Mouse (Mus musculus) hindbrain, postnatal 0 days (tissue): ENCODE data around the gene Fastk. TPM values are rescaled to one million over a fixed set of nuclear protein-coding genes. Genes with fewer than 3 reads are reported as not detected.

Source experiments
- ATAC-seq: fragments of 200-750 bp; cut with Nextera tagmentation; 2 replicates; pipeline ENCODE4 v1.8.0; 2017; ENCODE audit warnings: mild to moderate bottlenecking, moderate TSS enrichment, moderate library complexity
- DNase-seq: peaks from one replicate; pipeline ENCODE4 v3.0.0-alpha.2; 2015; ENCODE audit warnings: low spot score
- H3K27ac ChIP-seq: fragments of 300-500 bp; sonication (generic); 2 replicates; pipeline ENCODE4 v1.5.1; 2014; ENCODE audit warnings: mild to moderate bottlenecking
- H3K27me3 ChIP-seq: fragments of 300-500 bp; sonication (generic); 2 replicates; pipeline ENCODE4 v1.6.1; 2014; ENCODE audit warnings: low read length, mixed read lengths; ENCODE audit not compliant: insufficient read depth
- H3K36me3 ChIP-seq: fragments of 300-500 bp; sonication (generic); 2 replicates; pipeline ENCODE4 v1.6.1; 2014; ENCODE audit warnings: low read length, mixed read lengths; ENCODE audit not compliant: insufficient read depth
- H3K4me1 ChIP-seq: fragments of 300-500 bp; sonication (generic); 2 replicates; pipeline ENCODE4 v1.6.1; 2014; ENCODE audit warnings: antibody characterized with exemption, low read length, mixed read lengths; ENCODE audit not compliant: insufficient read depth
- H3K4me2 ChIP-seq: fragments of 300-500 bp; sonication (generic); 2 replicates; pipeline ENCODE4 v1.6.1; 2014; ENCODE audit warnings: low read depth, mild to moderate bottlenecking, low read length, moderate library complexity, mixed read lengths
- H3K4me3 ChIP-seq: fragments of 300-500 bp; sonication (generic); 2 replicates; pipeline ENCODE4 v1.5.1; 2014; ENCODE audit warnings: low read length
- H3K9ac ChIP-seq: fragments of 300-500 bp; sonication (generic); replicated peaks from 2 replicates; pipeline ENCODE4 v1.6.1; 2014; ENCODE audit warnings: mild to moderate bottlenecking, low read length, moderate library complexity, mixed read lengths
- H3K9me3 ChIP-seq: fragments of 300-500 bp; sonication (generic); 2 replicates; pipeline ENCODE4 v1.6.1; 2016; ENCODE audit warnings: low read length, mixed read lengths
- CTCF ChIP-seq: IDR thresholded peaks from 2 replicates; pipeline ENCODE4 v1.5.1; 2016; ENCODE audit warnings: antibody characterized with exemption, control low read depth, low read depth
- WGBS: fragments of 180-500 bp; shearing (Covaris S2); extraction: QIAGEN DNeasy Blood & Tissue Kit; methylation state at CpG from one replicate; pipeline ENCODE4 v1.1.7; 2014; 5-methylcytosine and 5-hydroxymethylcytosine counted together
- polyA plus RNA-seq: library from polyadenylated mRNA; unstranded; fragments of >200 nt; fragmentation: Nextera tagmentation; extraction: Ambion mirVana; gene quantifications from 2 replicates; pipeline ENCODE4 v1.2.1, GENCODE M21; 2015
- total RNA-seq: library from RNA; depleted of rRNA; stranded (reverse); fragments of >200 nt; gene quantifications from 2 replicates; pipeline ENCODE4 v1.2.3, GENCODE M21; 2014

The Fastk gene
- total and polyA plus RNA-seq, 2 experiments from 2014 or later = 99.2 to 203 TPM

- Histone ChIP-seq H3K4me2 (peak overlapping the region; percentile 57), H3K27me3 (no peaks in the 10 kb centered on the region), H3K27ac (no peak overlapping the region), H3K9ac (peak overlapping the region; percentile 28; the same call in 1 of the 2 replicates), H3K4me1 (peaks cover 15% of the 10 kb centered on the region), H3K9me3 (no peaks in the 10 kb centered on the region), H3K4me3 (peak overlapping the region; percentile 28), H3K36me3 (peaks cover 20% of the 10 kb centered on the region)
- ATAC-seq = no peak
- WGBS = 16% methylated on average over 75 of the region's 77 CpGs
- TF ChIP-seq CTCF = no peak
- no peak for DNase-seq
These were observed 29.1 kb upstream of the Fastk start for GRCm38 (mm10) chr5:24474025-24474722.

GRCm38 (mm10) chr5:24472884-24473619 lies 28.0 kb upstream of the Fastk start:
- Histone ChIP-seq H3K4me3 (no peak overlapping the region), H3K27me3 (no peaks in the 10 kb centered on the region), H3K36me3 (peaks cover 12% of the 10 kb centered on the region), H3K4me1 (peaks cover 15% of the 10 kb centered on the region), H3K27ac (no peak overlapping the region), H3K9me3 (no peaks in the 10 kb centered on the region), H3K9ac (no peak overlapping the region), H3K4me2 (no peak overlapping the region)
- DNase-seq (no peak), ATAC-seq (no peak)
- 59% methylated on average over 6 of the region's 7 CpGs for WGBS
- no peak for TF ChIP-seq CTCF

- Histone ChIP-seq H3K36me3 (no peaks in the 10 kb centered on the region), H3K4me1 (peaks cover 15% of the 10 kb centered on the region)
- ATAC-seq = peak; percentile 77
These were observed 25.5 kb upstream of the Fastk start for GRCm38 (mm10) chr5:24470600-24470999.

GRCm38 (mm10) chr5:24466762-24467161 lies 21.7 kb upstream of the Fastk start:
- Histone ChIP-seq H3K4me3 (no peak overlapping the region), H3K36me3 (no peaks in the 10 kb centered on the region), H3K9me3 (no peaks in the 10 kb centered on the region), H3K27me3 (no peaks in the 10 kb centered on the region), H3K4me2 (no peak overlapping the region), H3K9ac (no peak overlapping the region), H3K27ac (no peak overlapping the region), H3K4me1 (peaks cover 6% of the 10 kb centered on the region; the same call in 1 of the 2 replicates)
- no peak for TF ChIP-seq CTCF
- ATAC-seq = 0 out of 2 replicates have a peak, but pooled peaks have one; percentile 4
- 25% methylated on average over 12 of the region's 12 CpGs for WGBS
- DNase-seq = no peak

More at GRCm38 (mm10) chr5:24470600-24470999, 25.5 kb upstream of the Fastk start:
- H3K9ac ChIP-seq = no peak overlapping the region
- H3K27ac ChIP-seq = no peak overlapping the region
- no peak overlapping the region for H3K4me3 ChIP-seq
- 8% methylated on average over 5 of the region's 5 CpGs for WGBS
- no peak overlapping the region for H3K4me2 ChIP-seq
- TF ChIP-seq CTCF = peak; percentile 97
- H3K27me3 ChIP-seq = no peaks in the 10 kb centered on the region
- no peaks in the 10 kb centered on the region for H3K9me3 ChIP-seq
- DNase-seq = peak; percentile 92

GRCm38 (mm10) chr5:24455613-24456012 lies 10.5 kb upstream of the Fastk start:
- no peaks in the 10 kb centered on the region for H3K27me3 ChIP-seq
- 0 out of 2 replicates have a peak overlapping the region, but pooled peaks have one; percentile 32 for H3K27ac ChIP-seq
- 53% methylated on average over 7 of the region's 7 CpGs for WGBS
- DNase-seq (no peak), ATAC-seq (no peak)
- H3K36me3 ChIP-seq = no peaks in the 10 kb centered on the region
- H3K4me2 ChIP-seq = peak overlapping the region; percentile 98
- peaks cover 38% of the 10 kb centered on the region for H3K4me1 ChIP-seq
- H3K4me3 ChIP-seq = no peak overlapping the region
- no peak for TF ChIP-seq CTCF
- no peak overlapping the region for H3K9ac ChIP-seq
- no peaks in the 10 kb centered on the region for H3K9me3 ChIP-seq

GRCm38 (mm10) chr5:24455076-24455475 lies 10.0 kb upstream of the Fastk start:
- DNase-seq = no peak
- no peak overlapping the region for H3K9ac ChIP-seq
- no peaks in the 10 kb centered on the region for H3K9me3 ChIP-seq
- peaks cover 38% of the 10 kb centered on the region for H3K4me1 ChIP-seq
- no peak overlapping the region for H3K27ac ChIP-seq
- no peak overlapping the region for H3K4me3 ChIP-seq
- H3K36me3 ChIP-seq = no peaks in the 10 kb centered on the region
- no peak for ATAC-seq
- no peaks in the 10 kb centered on the region for H3K27me3 ChIP-seq
- no peak for TF ChIP-seq CTCF
- WGBS = 60% methylated on average over 3 of the region's 3 CpGs
- peak overlapping the region; percentile 98 for H3K4me2 ChIP-seq

- WGBS = 5% methylated on average over 2 of the region's 2 CpGs
- H3K36me3 ChIP-seq = no peaks in the 10 kb centered on the region
- H3K27ac ChIP-seq = peak overlapping the region; percentile 90
- peak overlapping the region; percentile 98 for H3K4me2 ChIP-seq
- no peak for ATAC-seq
- H3K27me3 ChIP-seq = no peaks in the 10 kb centered on the region
- H3K9me3 ChIP-seq = no peaks in the 10 kb centered on the region
- H3K9ac ChIP-seq = peak overlapping the region; percentile 92; the same call in 1 of the 2 replicates
- peaks cover 38% of the 10 kb centered on the region for H3K4me1 ChIP-seq
- DNase-seq = no peak
- H3K4me3 ChIP-seq = peak overlapping the region; percentile 87
- TF ChIP-seq CTCF = no peak
These were observed 8.9 kb upstream of the Fastk start for GRCm38 (mm10) chr5:24453985-24454303.
